Mouse (Mus musculus): Measurements from ENCODE around the gene Ushbp1. TPM values are rescaled to one million over a fixed set of nuclear protein-coding genes. Genes with fewer than 3 reads are reported as not detected.
"Not testable (repeated sequence)": the region's sequence is repeated elsewhere in the genome, so short reads cannot be mapped to it uniquely, and the experiment has no call there.

The Ushbp1 gene
- total RNA-seq (2015) (not detected in 2 replicates), total RNA-seq (2017) (not detected in 2 replicates)

DNA sequence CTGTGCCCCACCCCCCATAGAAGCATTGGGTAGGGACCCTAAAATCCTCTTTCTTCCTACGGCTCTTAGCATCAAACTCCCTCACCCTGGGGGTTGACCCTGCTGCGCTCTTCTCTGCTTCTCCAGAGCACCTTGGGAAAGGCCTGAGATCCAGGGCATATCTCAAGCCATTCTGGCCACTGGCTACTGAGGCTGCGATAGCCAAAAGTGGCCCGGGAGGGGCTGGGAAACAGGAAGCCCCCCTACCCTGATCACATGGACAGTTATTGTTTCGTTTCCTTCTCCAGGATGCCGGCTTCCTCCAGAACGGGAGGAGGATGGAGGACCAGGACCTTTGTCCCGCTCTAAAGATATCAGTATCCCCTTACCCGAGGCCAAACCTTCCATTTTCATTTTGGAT lies at the start of gene Ushbp1:
Gene Ushbp1, minus strand, starts transcription at position 174 of the 400 bp plus-strand sequence.
- ATAC-seq (ENCODE audit: poor library complexity, severe bottlenecking) = no peak

DNA sequence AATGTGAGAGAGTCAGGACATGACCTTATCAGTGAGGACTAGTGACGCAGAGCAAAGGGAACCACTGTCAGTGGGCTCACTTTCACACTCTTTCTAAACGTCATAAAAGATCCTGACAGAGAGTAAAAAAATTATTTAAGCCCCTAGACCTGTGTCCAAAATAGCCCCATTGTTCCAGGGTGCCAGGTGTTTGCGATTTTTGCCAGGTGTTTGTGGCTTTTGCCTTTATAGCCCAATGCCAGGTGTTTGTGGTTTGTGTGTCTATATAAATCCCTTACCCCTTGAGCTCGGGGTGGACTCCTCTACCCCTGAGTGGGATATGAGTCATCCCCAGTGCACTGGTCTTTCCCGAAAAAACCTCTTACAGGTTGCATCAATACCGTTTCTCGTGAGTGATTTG lies 49.5 kb upstream of the Ushbp1 start:
- ATAC-seq (ENCODE audit: poor library complexity, severe bottlenecking) = no peak

DNA sequence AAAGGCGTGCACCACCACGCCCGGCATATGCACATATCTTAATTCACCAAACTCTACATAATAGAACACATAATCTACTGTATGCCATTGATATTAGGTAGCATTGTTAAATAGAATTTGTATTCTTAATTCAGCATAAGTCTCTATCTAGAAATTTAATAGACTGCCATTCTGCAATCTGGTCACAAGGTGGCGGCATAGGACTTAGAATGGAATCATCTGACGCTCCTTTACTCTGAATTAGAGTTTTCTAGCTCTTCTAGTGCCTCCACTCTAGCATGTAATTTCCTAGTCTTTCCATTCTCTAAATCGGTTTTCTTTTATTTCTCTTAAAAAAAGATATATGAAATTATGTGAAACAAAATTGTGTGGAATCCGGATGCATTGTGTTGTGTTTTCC lies 45.8 kb upstream of the Ushbp1 start:
- peak; percentile 86 for ATAC-seq (ENCODE audit: poor library complexity, severe bottlenecking)

DNA sequence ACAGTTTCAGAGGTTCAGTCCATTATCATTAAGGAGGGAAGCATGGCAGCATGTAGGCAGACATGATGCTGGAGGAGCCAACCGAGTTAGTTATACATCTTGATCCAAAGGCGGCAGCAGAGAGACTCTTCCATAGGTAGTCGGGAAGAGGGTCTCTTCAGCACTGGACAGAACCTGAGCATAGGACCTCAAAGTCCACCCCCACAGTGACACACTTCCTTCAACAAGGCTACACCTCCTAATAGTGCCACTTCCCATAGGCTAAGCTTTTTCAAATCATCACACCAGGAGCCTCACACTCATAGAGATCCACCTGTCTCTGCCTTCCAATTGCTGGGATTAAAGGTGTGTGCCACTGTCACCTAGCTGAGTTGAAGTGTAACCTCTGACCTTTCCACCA lies 41.4 kb upstream of the Ushbp1 start:
- no peak for ATAC-seq (ENCODE audit: poor library complexity, severe bottlenecking)

DNA sequence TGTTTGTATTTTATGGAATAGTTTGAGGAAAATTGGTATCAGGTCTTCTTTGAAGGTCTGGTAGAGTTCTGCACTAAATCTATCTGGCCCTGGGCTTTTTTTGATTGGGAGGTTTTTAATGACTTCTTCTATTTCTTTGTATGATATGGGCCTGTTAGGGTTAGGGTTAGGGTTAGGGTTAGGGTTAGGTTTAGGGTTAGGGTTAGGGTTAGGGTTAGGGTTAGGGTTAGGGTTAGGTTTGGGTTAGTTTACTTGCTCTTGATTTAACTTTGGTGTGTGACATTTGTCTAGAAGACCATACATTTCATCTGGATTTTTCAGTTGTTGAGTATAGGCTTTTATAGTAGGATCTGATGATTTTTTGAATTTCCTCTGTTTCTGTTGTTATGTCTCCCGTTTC lies 37.3 kb upstream of the Ushbp1 start:
- not testable (repeated sequence) for ATAC-seq (ENCODE audit: poor library complexity, severe bottlenecking)

DNA sequence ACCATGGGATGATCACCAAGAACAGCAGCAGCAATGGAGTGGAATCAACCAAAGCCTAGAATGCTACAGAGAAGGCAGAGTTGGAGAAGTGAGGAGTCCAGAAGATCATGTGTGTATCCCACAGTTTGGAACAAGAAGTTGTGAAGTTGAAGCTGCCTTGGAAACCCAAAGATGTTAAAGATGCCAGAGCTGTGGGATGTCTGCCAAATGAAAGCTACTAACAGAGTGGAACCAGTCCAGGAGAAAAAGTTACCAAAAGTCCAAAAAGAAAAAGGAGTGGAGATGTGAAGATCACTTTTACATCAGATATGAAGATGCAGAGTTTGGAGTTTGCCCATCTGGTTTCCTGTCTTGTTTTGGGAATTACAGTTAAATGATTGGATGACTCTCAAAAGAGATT lies 26.5 kb upstream of the Ushbp1 start:
- ATAC-seq (ENCODE audit: poor library complexity, severe bottlenecking) = no peak

DNA sequence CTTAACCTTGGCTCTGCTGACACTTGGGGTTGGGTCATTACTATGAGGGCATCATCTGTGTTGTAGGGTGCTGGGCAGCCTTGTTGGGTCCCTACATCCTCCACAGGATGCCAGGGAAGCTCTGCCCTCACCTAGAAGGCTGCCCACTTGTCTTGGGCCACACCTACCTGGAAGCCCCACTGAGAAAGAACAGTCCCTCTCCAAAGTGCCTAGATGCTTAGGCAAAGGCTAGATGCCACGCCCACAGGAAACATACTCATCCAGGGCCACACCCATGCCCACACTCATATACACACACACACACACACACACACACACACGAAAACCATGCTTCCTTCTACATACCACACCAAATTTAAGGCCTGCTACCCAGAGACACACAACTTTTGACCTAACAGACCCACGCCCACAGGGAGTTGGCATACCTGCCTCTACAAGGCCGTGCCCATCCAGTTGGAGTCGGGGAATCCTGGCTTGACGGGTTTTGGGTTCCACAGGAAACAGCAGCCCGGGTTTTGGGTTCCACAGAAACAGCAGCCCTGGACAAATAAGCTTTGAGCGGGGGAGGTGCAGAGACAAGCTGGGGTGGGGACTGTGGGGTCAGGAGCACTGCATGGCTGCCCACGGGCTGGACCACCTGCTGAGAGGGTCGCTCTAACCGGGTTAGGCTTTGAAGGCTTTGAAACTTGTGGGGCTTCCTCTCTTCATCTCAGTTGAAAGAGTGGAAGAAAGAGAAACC lies 16.1 kb upstream of the Ushbp1 start:
- 0 out of 2 replicates have a peak, but pooled peaks have one; percentile 36 for ATAC-seq (ENCODE audit: poor library complexity, severe bottlenecking)

DNA sequence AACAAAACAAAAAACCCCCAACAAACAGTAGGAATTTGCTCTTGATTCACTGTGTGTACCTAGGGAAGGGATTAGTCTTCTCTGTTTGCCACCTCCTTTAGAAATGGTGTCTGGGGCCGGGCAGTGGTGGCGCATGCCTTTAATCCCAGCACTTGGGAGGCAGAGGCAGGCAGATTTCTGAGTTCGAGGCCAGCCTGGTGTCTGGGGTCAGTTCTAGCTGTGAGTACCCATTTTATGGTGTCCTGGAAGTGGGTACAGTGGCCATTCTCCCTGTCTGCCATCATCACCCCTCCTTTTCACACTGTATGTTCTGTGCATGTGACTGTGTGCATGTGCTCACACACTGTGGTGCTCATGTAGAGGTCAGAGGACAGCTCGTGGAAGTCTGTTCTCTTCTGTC lies 12.6 kb upstream of the Ushbp1 start:
- ATAC-seq (ENCODE audit: poor library complexity, severe bottlenecking) = no peak

DNA sequence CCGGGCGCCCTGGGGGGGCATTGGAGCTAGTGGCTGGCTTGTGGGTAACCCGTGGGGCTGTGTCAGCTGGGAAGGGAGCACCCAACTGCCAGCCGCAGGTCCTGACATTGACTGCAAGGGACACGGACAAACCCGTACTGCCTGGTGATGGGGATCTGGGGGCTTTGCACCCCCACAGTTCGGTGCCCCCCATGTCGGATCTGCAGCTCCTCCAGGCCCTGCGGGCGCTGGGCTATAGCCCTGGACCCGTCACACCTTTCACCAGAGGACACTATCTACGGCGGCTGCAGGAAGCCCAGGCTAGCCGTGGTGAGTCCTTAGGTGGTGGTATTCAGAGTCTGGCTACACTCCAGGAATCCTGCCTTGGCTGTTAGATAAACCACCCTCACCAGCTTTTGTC lies 11.8 kb upstream of the Ushbp1 start:
- ATAC-seq (ENCODE audit: poor library complexity, severe bottlenecking) = no peak

DNA sequence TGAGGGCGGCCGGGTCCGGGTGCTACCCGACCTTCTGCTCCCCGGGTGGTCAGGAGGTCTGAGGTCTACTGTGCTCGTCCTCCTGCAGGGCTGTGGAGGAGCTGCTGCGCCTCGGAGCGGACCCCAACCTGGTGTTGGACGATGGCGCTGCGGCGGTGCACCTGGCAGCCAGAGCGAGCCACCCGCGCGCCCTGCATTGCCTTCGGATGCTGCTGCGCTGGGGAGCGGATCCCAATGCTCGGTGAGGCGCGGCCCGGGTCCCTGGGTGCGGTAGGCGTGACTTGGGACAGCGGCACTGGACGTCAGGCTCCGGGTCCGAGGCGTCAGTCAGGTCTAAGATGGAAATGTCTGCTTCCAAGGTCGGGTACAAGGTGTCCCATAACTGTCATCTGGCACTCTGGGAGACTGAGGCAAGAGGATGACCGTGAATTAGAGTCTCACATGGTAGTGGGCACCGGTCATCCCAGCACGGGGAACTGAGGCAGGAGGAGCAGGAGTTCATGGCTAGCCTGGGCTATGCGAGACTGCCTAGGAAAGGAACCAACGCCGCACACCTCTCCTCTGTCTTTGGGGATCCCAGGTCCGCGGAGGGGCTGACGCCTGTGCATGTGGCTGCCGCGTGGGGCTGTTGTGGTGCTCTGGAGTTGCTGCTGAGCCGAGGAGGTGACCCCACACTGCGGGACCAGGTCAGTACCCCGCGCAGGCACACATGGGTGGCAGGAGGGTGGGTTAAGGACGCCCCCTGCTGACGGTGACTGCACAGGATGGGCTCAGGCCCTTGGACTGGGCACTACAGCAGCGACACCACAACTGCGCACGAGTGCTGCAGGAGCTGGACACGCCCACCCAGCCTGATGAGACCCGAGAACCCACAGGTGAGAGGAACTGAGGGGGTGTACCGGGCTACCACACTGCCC lies 10.8 kb upstream of the Ushbp1 start:
- peak; percentile 72 for ATAC-seq (ENCODE audit: poor library complexity, severe bottlenecking)

DNA sequence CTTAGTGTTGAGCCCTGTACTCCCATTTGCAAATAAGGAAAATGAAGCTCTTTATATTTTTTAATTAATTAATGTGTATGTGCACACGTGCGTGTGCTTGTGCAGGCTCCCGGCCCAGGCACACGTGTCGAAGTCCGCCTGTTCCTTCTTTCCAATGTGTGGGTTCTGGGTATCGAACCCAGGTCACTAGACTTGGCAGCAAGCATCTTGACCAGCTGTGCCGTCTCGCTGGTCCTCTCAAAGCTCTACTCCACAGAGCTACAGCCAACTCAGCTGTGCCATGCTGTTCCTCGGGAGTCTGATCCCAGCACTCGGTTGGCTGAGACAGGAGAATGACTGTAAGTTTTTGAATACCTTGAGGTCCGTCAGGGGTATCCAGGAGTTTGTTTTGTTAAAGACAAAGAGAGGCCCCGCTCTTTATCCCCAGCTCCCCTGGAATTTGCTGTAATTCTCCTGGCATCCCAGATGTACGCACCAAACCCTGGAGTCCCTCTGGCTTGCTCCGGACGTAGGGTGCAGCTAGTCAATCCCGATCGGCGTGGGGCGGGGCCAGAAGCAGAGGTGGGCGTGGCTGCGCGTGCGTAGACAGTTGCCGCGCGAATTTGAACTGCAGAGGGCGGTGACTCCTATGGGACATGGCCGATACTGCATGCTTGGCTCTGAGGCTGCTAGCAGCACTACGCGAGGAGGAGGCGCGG lies 9.9 kb upstream of the Ushbp1 start, which contains the start of gene Ankle1:
Gene Ankle1, plus strand, starts transcription at position 610 of the 698 bp plus-strand sequence.
- peak; percentile 89 for ATAC-seq (ENCODE audit: poor library complexity, severe bottlenecking)

DNA sequence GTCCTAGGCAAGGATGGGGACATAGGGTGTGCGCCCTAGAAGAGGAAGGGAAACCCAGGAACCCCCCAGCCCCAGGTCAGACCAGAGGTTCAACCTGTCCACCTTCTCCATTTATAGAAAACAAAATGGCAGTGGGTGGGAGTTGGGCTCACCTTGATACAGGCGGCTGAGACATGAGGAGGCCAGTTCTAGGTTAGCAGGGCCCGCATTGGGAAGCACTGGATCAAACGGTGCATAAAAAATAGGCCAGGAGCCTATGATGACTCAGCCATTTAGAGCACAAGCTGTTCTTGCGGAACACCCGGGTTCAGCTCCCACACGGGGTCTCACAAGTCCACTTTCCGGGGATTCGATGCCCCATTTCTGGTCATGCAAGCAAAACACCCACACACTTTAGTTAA lies 9.3 kb upstream of the Ushbp1 start:
- ATAC-seq (ENCODE audit: poor library complexity, severe bottlenecking) = no peak

DNA sequence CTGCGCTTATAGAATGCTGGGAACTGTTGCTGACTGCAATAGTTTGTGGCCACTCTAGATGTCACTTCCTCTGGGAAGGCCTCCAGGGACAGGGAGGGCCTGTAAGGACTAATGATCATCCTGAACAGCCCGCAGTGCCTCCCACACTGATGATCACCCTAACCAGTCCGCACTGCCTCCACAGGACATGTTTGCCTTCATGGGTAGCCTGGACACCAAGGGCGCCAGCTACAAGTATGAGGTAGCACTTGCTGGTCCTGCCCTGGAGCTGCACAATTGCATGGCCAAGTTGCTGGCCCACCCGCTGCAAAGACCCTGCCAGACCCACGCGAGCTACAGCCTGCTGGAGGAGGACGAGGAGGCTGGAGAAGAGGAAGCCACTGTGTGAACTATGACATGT lies 8.4 kb upstream of the Ushbp1 start:
- no peak for ATAC-seq (ENCODE audit: poor library complexity, severe bottlenecking)

DNA sequence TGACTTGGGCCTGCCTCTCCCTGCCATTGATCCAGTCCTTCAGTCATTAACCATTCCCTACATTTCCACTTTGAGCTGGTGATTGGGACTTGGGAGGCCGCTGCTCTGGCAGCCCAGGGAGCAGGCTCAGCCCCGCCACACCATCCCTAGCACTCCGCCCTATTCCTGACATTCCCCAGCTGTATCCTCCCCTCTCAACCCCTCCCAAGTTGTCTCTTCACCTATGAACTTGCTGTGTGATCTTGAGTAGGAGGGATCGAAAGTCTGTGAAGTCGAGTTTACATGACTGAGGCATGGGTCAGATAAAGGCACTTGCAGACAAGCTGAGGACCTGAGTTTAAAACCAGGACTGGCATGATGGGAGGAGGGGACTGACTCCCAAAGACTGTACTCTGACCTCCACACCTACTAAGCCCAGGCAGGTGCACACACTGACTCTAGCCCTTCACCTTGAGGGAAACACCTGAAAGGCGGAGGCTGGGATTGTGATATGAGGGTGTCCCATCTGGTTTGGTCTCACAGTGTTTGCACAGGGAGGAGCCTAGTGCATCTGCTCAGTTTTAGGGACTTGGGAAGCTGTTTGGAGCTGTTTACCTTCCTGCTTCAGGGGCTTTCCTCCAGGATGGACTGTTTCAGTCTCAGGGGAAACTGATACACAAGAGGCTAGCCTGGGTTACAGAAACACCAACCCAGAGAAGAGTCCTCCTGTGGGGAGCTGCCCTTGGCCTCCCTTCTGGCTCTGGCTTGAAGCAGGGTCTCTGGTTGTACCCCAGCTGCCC lies 7.7 kb upstream of the Ushbp1 start:
- no peak for ATAC-seq (ENCODE audit: poor library complexity, severe bottlenecking)

DNA sequence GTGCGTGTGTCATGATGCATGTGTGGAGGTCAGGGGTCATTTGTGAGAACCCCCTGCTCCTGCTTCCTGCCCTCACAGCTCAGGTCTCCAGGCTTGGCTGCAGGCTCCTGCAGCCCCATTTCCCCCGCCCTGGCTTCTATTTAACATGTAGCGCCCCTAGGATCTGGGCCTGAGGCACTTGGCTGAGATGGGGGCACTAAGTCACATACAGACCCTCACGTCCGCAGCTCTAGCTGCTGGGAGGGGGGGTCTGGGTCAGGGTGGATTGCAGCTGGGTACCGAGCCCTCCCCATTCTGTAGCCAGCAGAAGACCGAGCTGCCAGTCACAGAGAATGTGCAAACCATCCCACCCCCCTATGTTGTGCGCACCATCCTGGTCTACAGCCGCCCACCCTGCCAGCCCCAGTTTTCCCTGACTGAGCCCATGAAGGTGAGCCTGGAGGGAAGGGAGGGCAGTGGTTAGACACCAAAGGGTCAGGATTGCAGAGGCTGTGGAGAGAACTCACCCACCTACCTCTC lies 6.9 kb upstream of the Ushbp1 start:
- no peak for ATAC-seq (ENCODE audit: poor library complexity, severe bottlenecking)

DNA sequence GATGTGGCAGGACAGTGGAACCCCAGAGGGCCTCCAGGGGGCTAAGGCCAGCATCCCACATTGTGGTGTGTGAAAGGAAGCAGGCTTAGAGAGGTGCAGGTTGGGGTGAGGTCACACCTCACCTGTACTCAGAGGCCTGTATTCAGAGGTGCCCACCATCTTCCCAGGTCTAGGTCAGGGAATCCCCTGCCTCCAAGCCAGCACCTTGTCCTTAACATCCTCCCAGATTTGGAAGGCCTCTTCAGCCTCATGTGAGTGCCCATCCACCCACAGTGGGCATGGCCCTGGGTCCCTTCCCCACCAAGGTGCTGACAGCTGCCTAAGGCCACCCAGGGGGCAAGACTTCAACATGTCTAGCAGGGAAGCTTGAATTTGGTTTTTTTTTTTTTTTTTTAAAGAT lies 5.9 kb upstream of the Ushbp1 start:
- ATAC-seq (ENCODE audit: poor library complexity, severe bottlenecking) = no peak

DNA sequence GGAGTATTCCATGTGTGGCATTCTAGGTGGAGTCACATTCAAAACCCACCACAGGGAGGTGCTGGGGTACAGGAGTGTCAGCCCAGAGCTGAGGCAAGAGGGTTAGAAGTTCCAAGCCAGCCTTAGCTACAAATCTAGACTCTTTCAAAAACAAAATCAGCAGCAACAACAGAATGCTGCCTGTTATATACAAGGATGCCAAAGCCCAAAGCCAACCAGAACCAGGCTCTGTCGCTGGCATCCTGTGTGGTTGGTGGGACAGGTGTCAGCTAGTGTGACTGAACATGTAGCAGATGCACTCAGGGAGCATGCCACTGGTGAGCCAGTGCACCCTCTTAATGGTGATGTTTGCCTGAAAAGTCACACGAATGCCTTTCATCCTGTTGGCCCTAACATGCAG lies 5.2 kb upstream of the Ushbp1 start:
- no peak for ATAC-seq (ENCODE audit: poor library complexity, severe bottlenecking)

DNA sequence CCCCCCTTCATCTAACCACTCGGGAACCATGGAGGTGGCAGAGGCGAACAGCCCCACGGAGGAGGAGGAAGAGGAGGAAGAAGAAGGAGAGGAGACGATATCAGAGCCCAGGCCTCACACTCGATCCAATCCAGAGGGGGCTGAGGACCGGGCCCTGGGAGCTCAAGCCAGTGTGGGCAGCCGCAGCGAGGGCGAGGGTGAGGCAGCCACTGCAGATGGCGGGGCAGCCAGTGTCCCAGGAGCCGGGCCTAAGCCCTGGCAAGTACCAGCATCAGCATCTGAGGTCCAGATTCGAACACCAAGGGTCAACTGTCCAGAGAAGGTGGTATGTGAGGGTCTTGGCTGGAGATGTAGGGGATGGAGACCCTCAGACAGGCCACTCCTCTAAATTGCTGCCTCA lies 2.1 kb upstream of the Ushbp1 start:
- no peak for ATAC-seq (ENCODE audit: poor library complexity, severe bottlenecking)

DNA sequence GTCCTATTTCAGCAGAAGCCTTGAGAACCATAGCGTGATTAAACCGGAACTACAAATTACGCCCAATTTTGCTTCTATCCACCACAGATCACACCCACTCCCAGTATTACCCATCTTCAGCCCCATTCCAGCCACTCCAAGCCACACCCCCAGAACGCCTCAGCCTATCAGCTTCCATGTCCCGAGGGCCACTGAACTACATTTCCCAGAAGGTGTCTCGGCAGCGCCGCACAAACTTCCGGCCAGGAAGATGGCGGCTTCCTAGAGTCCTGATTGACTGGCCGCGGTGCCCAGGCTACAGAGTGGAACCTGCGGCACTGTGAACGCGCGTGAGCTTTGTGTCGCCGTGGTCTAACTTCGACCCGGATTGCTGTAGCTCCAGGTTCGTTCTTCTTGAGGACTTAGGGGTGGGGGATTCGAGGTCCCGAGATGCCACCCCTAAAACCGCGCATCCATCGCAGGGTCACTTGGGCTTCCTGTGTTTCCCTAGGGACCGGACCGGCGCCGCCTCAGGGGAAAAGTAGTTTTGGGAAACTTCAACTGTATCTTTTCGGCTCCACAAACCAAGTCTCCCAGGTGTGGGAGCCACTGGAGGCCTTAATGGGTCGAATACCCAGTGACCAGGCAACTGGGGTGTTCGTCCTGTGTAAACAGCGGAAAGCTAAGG lies 1.2 kb upstream of the Ushbp1 start, which contains the start of gene Babam1:
Gene Babam1, plus strand, starts transcription at position 223 of the 667 bp plus-strand sequence.
- peak; percentile 99 for ATAC-seq (ENCODE audit: poor library complexity, severe bottlenecking)

DNA sequence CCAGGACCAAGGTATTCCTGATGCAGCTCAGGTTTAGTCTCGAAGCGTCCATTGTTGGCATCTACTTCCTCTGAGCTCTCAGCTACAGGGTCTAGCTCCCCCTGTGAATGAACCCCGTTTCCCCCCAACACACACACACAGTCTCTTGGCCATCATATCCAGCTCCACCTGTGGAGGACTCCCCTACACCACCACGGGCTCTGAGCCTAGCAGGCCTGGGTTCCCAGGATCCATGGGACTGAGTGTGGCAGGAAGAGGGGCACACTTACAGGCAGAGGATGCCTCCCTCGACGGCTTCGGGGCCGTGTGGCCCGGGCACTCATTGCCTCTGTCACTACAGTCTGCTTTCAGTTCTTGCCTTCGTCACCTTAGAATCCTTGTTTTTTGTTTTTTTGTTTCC lies 531 bp downstream of the Ushbp1 start:
- no peak for ATAC-seq (ENCODE audit: poor library complexity, severe bottlenecking)
